Mouse (Mus musculus): ENCODE results near the gene Sfxn3. TPM values are rescaled to one million over a fixed set of nuclear protein-coding genes. Genes with fewer than 3 reads are reported as not detected.
A peak's percentile ranks its signal among the peaks of the same experiment; 100 is the strongest.
"Not testable (repeated sequence)": the region's sequence is repeated elsewhere in the genome, so short reads cannot be mapped to it uniquely, and the experiment has no call there.

Gene Sfxn3
- polyA plus RNA-seq, 1 experiment from 2014 or later, result 26.0 TPM

- ATAC-seq (ENCODE audit: low FRiP score, low read depth), result no peak
- Histone ChIP-seq H3K4me1 (peaks cover 31% of the 10 kb centered on the region), H3K27me3 (peaks cover 11% of the 10 kb centered on the region; the same call in 1 of the 2 replicates), H3K9me3 (no peaks in the 10 kb centered on the region), H3K27ac (no peak overlapping the region), H3K4me2 (replicated peaks) (no peak overlapping the region), H3K4me3 (no peak overlapping the region), H3K9ac (no peak overlapping the region), H3K36me3 (peaks cover 12% of the 10 kb centered on the region)
- 57% methylated on average over 17 of the region's 17 CpGs for WGBS
These were observed 14.6 kb upstream of the Sfxn3 start for GRCm38 (mm10) chr19:45032570-45033332.

GRCm38 (mm10) chr19:45036867-45037266 lies 10.4 kb upstream of the Sfxn3 start:
- no peak for ATAC-seq (ENCODE audit: low FRiP score, low read depth)
- no peaks in the 10 kb centered on the region for H3K9me3 ChIP-seq
- WGBS, result 27% methylated on average over 16 of the region's 16 CpGs
- no peak overlapping the region for H3K4me3 ChIP-seq
- H3K4me2 ChIP-seq (replicated peaks), result no peak overlapping the region
- H3K9ac ChIP-seq, result no peak overlapping the region
- H3K27ac ChIP-seq, result no peak overlapping the region
- peaks cover 11% of the 10 kb centered on the region; the same call in 1 of the 2 replicates for H3K4me1 ChIP-seq
- no peaks in the 10 kb centered on the region for H3K36me3 ChIP-seq
- H3K27me3 ChIP-seq, result peaks cover 36% of the 10 kb centered on the region

GRCm38 (mm10) chr19:45038198-45038597 lies 9.1 kb upstream of the Sfxn3 start:
- H3K9me3 ChIP-seq; H3K4me2 ChIP-seq (replicated peaks); H3K9ac ChIP-seq; H3K4me1 ChIP-seq; H3K4me3 ChIP-seq; H3K27ac ChIP-seq; H3K36me3 ChIP-seq; ATAC-seq (ENCODE audit: low FRiP score, low read depth): not testable (repeated sequence)
- peaks cover 40% of the 10 kb centered on the region for H3K27me3 ChIP-seq
- 94% methylated on average over 7 of the region's 7 CpGs for WGBS

- Histone ChIP-seq H3K4me1 (no peaks in the 10 kb centered on the region), H3K9ac (no peak overlapping the region), H3K4me3 (no peak overlapping the region), H3K27ac (no peak overlapping the region), H3K9me3 (no peaks in the 10 kb centered on the region), H3K4me2 (replicated peaks) (no peak overlapping the region), H3K36me3 (no peaks in the 10 kb centered on the region), H3K27me3 (peaks cover 59% of the 10 kb centered on the region)
- no peak for ATAC-seq (ENCODE audit: low FRiP score, low read depth)
- WGBS, result 52% methylated on average over 13 of the region's 13 CpGs
These were observed 7.1 kb upstream of the Sfxn3 start for GRCm38 (mm10) chr19:45040214-45040613.

- Histone ChIP-seq H3K27ac (no peak overlapping the region), H3K4me2 (replicated peaks) (no peak overlapping the region), H3K4me3 (no peak overlapping the region), H3K9ac (no peak overlapping the region), H3K36me3 (no peaks in the 10 kb centered on the region), H3K27me3 (peaks cover 58% of the 10 kb centered on the region), H3K4me1 (peaks cover 25% of the 10 kb centered on the region), H3K9me3 (no peaks in the 10 kb centered on the region)
- WGBS, result 65% methylated on average over 11 of the region's 11 CpGs
- ATAC-seq (ENCODE audit: low FRiP score, low read depth), result no peak
These were observed 2.8 kb upstream of the Sfxn3 start for GRCm38 (mm10) chr19:45044389-45044927.

GRCm38 (mm10) chr19:45045236-45045635 lies 2.1 kb upstream of the Sfxn3 start:
- H3K9ac ChIP-seq, result 0 out of 2 replicates have a peak overlapping the region, but pooled peaks have one; percentile 8
- no peak overlapping the region for H3K4me2 ChIP-seq (replicated peaks)
- no peak overlapping the region for H3K27ac ChIP-seq
- peaks cover 50% of the 10 kb centered on the region for H3K27me3 ChIP-seq
- H3K9me3 ChIP-seq, result no peaks in the 10 kb centered on the region
- no peak for ATAC-seq (ENCODE audit: low FRiP score, low read depth)
- peaks cover 28% of the 10 kb centered on the region for H3K4me1 ChIP-seq
- H3K36me3 ChIP-seq, result 0 out of 2 replicates have a peak, but pooled peaks cover 3% of the 10 kb centered on the region
- H3K4me3 ChIP-seq, result no peak overlapping the region
- 38% methylated on average over 15 of the region's 15 CpGs for whole genome bisulfite sequencing

- Histone ChIP-seq H3K36me3 (peaks cover 7% of the 10 kb centered on the region; the same call in 1 of the 2 replicates), H3K9ac (peak within 1 kb of the TSS; percentile 72), H3K4me1 (peaks cover 28% of the 10 kb centered on the region), H3K27ac (no peak within 1 kb of the TSS), H3K9me3 (no peaks in the 10 kb centered on the region), H3K4me3 (peak within 1 kb of the TSS; percentile 57), H3K27me3 (peaks cover 46% of the 10 kb centered on the region), H3K4me2 (replicated peaks) (peak within 1 kb of the TSS; percentile 77)
- WGBS, result 79% methylated on average over 5 of the region's 5 CpGs
- ATAC-seq (ENCODE audit: low FRiP score, low read depth), result no peak
These were observed 1.7 kb upstream of the Sfxn3 start, which contains the start of gene Pdzd7 for GRCm38 (mm10) chr19:45045651-45046050. TSS of gene Pdzd7 (minus strand) at chr19:45045717.

- WGBS, result 2% methylated on average over 34 of the region's 34 CpGs
These were observed 581 bp upstream of the Sfxn3 start for GRCm38 (mm10) chr19:45046523-45047321.

GRCm38 (mm10) chr19:45047935-45048643 lies 786 bp downstream of the Sfxn3 start:
- peak overlapping the region; percentile 84 for H3K27ac ChIP-seq
- H3K9me3 ChIP-seq, result no peaks in the 10 kb centered on the region
- peaks cover 30% of the 10 kb centered on the region for H3K36me3 ChIP-seq
- H3K4me1 ChIP-seq, result peaks cover 28% of the 10 kb centered on the region
- peak overlapping the region; percentile 77 for H3K4me2 ChIP-seq (replicated peaks)
- peak overlapping the region; percentile 57 for H3K4me3 ChIP-seq
- ATAC-seq (ENCODE audit: low FRiP score, low read depth), result peak; percentile 62
- WGBS, result 42% methylated on average over 11 of the region's 11 CpGs
- H3K27me3 ChIP-seq, result peaks cover 36% of the 10 kb centered on the region
- peak overlapping the region; percentile 72 for H3K9ac ChIP-seq

More at GRCm38 (mm10) chr19:45046523-45047321, 581 bp upstream of the Sfxn3 start:
- peaks cover 16% of the 10 kb centered on the region for H3K36me3 ChIP-seq
- no peak overlapping the region for H3K27ac ChIP-seq
- H3K9me3 ChIP-seq, result no peaks in the 10 kb centered on the region
- H3K4me2 ChIP-seq (replicated peaks), result peak overlapping the region; percentile 77
- H3K4me1 ChIP-seq, result peaks cover 28% of the 10 kb centered on the region
- ATAC-seq (ENCODE audit: low FRiP score, low read depth), result peak; percentile 45
- H3K27me3 ChIP-seq, result peaks cover 40% of the 10 kb centered on the region
- peak overlapping the region; percentile 57 for H3K4me3 ChIP-seq
- H3K9ac ChIP-seq, result peak overlapping the region; percentile 72

GRCm38 (mm10) chr19:45048644-45049365 lies 1.5 kb downstream of the Sfxn3 start:
- ATAC-seq (ENCODE audit: low FRiP score, low read depth), result no peak
- peak overlapping the region; percentile 57 for H3K4me3 ChIP-seq
- 74% methylated on average over 12 of the region's 12 CpGs for WGBS
- peak overlapping the region; percentile 77 for H3K4me2 ChIP-seq (replicated peaks)
- H3K36me3 ChIP-seq, result peaks cover 35% of the 10 kb centered on the region
- H3K27ac ChIP-seq, result peak overlapping the region; percentile 84; the same call in 1 of the 2 replicates
- H3K27me3 ChIP-seq, result peaks cover 29% of the 10 kb centered on the region
- no peaks in the 10 kb centered on the region for H3K9me3 ChIP-seq
- H3K9ac ChIP-seq, result peak overlapping the region; percentile 72; the same call in 1 of the 2 replicates
- H3K4me1 ChIP-seq, result peaks cover 28% of the 10 kb centered on the region

- peaks cover 28% of the 10 kb centered on the region for H3K4me1 ChIP-seq
- no peak overlapping the region for H3K9ac ChIP-seq
- peaks cover 42% of the 10 kb centered on the region for H3K36me3 ChIP-seq
- ATAC-seq (ENCODE audit: low FRiP score, low read depth), result no peak
- WGBS, result 74% methylated on average over 9 of the region's 9 CpGs
- no peak overlapping the region for H3K4me3 ChIP-seq
- H3K4me2 ChIP-seq (replicated peaks), result 0 out of 2 replicates have a peak overlapping the region, but pooled peaks have one; percentile 77
- peaks cover 22% of the 10 kb centered on the region for H3K27me3 ChIP-seq
- H3K9me3 ChIP-seq, result no peaks in the 10 kb centered on the region
- no peak overlapping the region for H3K27ac ChIP-seq
These were observed 2.2 kb downstream of the Sfxn3 start for GRCm38 (mm10) chr19:45049523-45049922.
